Mouse (Mus musculus): ENCODE measurements around the gene Gfer. TPM values are rescaled to one million over a fixed set of nuclear protein-coding genes. Genes with fewer than 3 reads are reported as not detected.
"Not testable (repeated sequence)": the region's sequence is repeated elsewhere in the genome, so short reads cannot be mapped to it uniquely, and the experiment has no call there.

Gfer gene
- polyA plus RNA-seq, 1 experiment from 2014 or later, result 49.5 TPM

- no peaks in the 10 kb centered on the region for H3K27me3 ChIP-seq
- H3K36me3 ChIP-seq, result peaks cover 34% of the 10 kb centered on the region
- no peaks in the 10 kb centered on the region for H3K9me3 ChIP-seq (replicated peaks)
- WGBS, result 83% methylated on average over 7 of the region's 7 CpGs
- peaks cover 35% of the 10 kb centered on the region for H3K4me1 ChIP-seq
- no peak overlapping the region for H3K4me2 ChIP-seq
- no peak overlapping the region for H3K9ac ChIP-seq
- no peak overlapping the region for H3K27ac ChIP-seq
- H3K4me3 ChIP-seq (replicated peaks), result no peak overlapping the region
- no peak for ATAC-seq (replicated peaks; ENCODE audit: low FRiP score)
These were observed 21.7 kb downstream of the Gfer start for GRCm38 (mm10) chr17:24674277-24674676.

- no peaks in the 10 kb centered on the region for H3K27me3 ChIP-seq
- 20% methylated on average over 5 of the region's 5 CpGs for WGBS
- peaks cover 13% of the 10 kb centered on the region for H3K36me3 ChIP-seq
- H3K9ac ChIP-seq, result 0 out of 2 replicates have a peak overlapping the region, but pooled peaks have one; percentile 23
- no peaks in the 10 kb centered on the region for H3K9me3 ChIP-seq (replicated peaks)
- peaks cover 43% of the 10 kb centered on the region for H3K4me1 ChIP-seq
- ATAC-seq (replicated peaks; ENCODE audit: low FRiP score), result no peak
- H3K4me2 ChIP-seq, result peak overlapping the region; percentile 81
- H3K27ac ChIP-seq, result peak overlapping the region; percentile 22; the same call in 1 of the 2 replicates
- peak overlapping the region; percentile 1; the same call in 1 of the 2 replicates for H3K4me3 ChIP-seq (replicated peaks)
These were observed 23.8 kb downstream of the Gfer start for GRCm38 (mm10) chr17:24672141-24672540.

GRCm38 (mm10) chr17:24671346-24671745 is 24.6 kb downstream of the Gfer start:
- H3K9ac ChIP-seq, result peak overlapping the region; percentile 96; the same call in 1 of the 2 replicates
- 63% methylated on average over 5 of the region's 5 CpGs for WGBS
- H3K36me3 ChIP-seq, result peaks cover 5% of the 10 kb centered on the region; the same call in 1 of the 2 replicates
- H3K4me1 ChIP-seq, result peaks cover 43% of the 10 kb centered on the region
- H3K9me3 ChIP-seq (replicated peaks), result no peaks in the 10 kb centered on the region
- peak overlapping the region; percentile 81 for H3K4me2 ChIP-seq
- no peak for ATAC-seq (replicated peaks; ENCODE audit: low FRiP score)
- peak overlapping the region; percentile 22; the same call in 1 of the 2 replicates for H3K27ac ChIP-seq
- H3K4me3 ChIP-seq (replicated peaks), result peak overlapping the region; percentile 95
- no peaks in the 10 kb centered on the region for H3K27me3 ChIP-seq

DNA sequence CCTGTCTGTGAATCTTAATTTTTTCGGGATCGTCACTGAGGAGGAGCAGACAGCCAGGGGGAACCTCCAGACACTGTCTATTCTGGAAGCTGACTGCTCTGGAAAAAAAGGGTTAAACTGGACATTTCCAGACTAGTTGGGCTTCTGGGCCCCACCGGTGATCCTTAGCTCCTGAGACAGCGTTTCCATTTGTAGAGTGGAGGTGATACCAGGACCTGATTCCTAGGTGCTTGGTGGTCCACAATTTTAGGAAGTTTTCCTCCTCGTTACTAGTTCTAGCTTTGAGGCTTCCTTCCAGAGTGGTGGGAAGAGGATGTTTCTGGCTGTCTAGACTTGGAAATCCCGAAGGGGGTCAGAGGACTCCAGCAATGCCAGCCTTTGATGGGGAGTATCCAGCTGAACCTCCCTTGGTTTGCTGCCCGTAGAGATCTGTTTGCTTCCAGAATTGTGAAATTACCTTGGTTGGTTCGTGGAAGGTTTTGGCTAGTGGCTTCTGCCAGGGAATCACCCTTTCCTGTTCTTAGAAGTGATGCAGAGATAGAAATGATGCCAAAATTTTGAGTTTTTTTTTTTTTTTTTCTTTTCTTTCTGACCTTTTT is 25.6 kb downstream of the Gfer start:
- Histone ChIP-seq H3K4me2 (peak overlapping the region; percentile 81), H3K4me3 (replicated peaks) (peak overlapping the region; percentile 95), H3K9ac (peak overlapping the region; percentile 96), H3K27me3 (no peaks in the 10 kb centered on the region), H3K9me3 (replicated peaks) (no peaks in the 10 kb centered on the region), H3K36me3 (0 out of 2 replicates have a peak, but pooled peaks cover 4% of the 10 kb centered on the region), H3K4me1 (peaks cover 39% of the 10 kb centered on the region), H3K27ac (peak overlapping the region; percentile 81)
- WGBS, result 8% methylated on average over 8 of the region's 8 CpGs
- ATAC-seq (replicated peaks; ENCODE audit: low FRiP score), result no peak

GRCm38 (mm10) chr17:24669545-24670245 is 26.3 kb downstream of the Gfer start, which contains the start of gene Zfp598:
Zfp598 (plus strand) TSS chr17:24669687.
- Histone ChIP-seq H3K36me3 (0 out of 2 replicates have a peak, but pooled peaks cover 4% of the 10 kb centered on the region), H3K4me1 (peaks cover 39% of the 10 kb centered on the region), H3K4me2 (peak within 1 kb of the TSS; percentile 81), H3K4me3 (replicated peaks) (peak within 1 kb of the TSS; percentile 95), H3K27ac (peak within 1 kb of the TSS; percentile 81), H3K27me3 (no peaks in the 10 kb centered on the region), H3K9me3 (replicated peaks) (no peaks in the 10 kb centered on the region), H3K9ac (peak within 1 kb of the TSS; percentile 96)
- WGBS, result under 1% methylated on average over 73 of the region's 80 CpGs
- ATAC-seq (replicated peaks; ENCODE audit: low FRiP score), result peak; percentile 97

- Histone ChIP-seq H3K4me1 (peaks cover 39% of the 10 kb centered on the region), H3K4me2 (peak overlapping the region; percentile 81), H3K27ac (peak overlapping the region; percentile 81), H3K4me3 (replicated peaks) (peak overlapping the region; percentile 95), H3K9ac (peak overlapping the region; percentile 96)
- ATAC-seq (replicated peaks; ENCODE audit: low FRiP score), result 0 out of 2 replicates have a peak, but pooled peaks have one; percentile 11
- H3K27me3 ChIP-seq; H3K9me3 ChIP-seq (replicated peaks); H3K36me3 ChIP-seq: not testable (repeated sequence)
- 12% methylated on average over 15 of the region's 15 CpGs for WGBS
These were observed 26.8 kb downstream of the Gfer start for GRCm38 (mm10) chr17:24669214-24669544.

DNA sequence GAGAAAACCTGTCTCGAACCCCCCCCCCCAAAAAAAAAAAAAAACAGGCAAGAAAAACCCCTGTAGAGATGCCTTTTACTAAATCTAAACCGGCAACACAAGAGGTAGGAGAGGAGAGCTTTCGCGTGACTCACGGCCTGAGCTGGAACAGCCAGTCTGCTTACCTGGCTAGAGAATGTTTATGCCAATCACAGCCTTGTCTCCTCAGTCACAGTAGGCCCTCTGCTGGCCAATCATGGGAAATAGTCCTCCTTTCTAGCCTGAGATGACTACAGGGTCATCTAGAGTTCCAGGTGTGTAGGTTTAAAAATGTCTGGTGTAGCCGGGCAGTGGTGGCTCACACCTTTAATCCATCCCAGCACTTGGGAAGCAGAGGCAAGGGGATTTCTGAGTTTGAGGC is 28.5 kb downstream of the Gfer start:
- WGBS, result 29% methylated on average over 6 of the region's 6 CpGs
- peaks cover 31% of the 10 kb centered on the region for H3K4me1 ChIP-seq
- no peak for ATAC-seq (replicated peaks; ENCODE audit: low FRiP score)
- H3K4me2 ChIP-seq, result no peak overlapping the region
- H3K36me3 ChIP-seq, result no peaks in the 10 kb centered on the region
- H3K4me3 ChIP-seq (replicated peaks), result no peak overlapping the region
- H3K9me3 ChIP-seq (replicated peaks), result no peaks in the 10 kb centered on the region
- no peak overlapping the region for H3K9ac ChIP-seq
- no peak overlapping the region for H3K27ac ChIP-seq
- H3K27me3 ChIP-seq, result 0 out of 2 replicates have a peak, but pooled peaks cover 4% of the 10 kb centered on the region

GRCm38 (mm10) chr17:24667011-24667410 is 28.9 kb downstream of the Gfer start:
- H3K9ac ChIP-seq; H3K36me3 ChIP-seq; H3K9me3 ChIP-seq (replicated peaks); H3K27ac ChIP-seq; H3K27me3 ChIP-seq; H3K4me2 ChIP-seq; H3K4me3 ChIP-seq (replicated peaks); ATAC-seq (replicated peaks; ENCODE audit: low FRiP score): not testable (repeated sequence)
- peaks cover 27% of the 10 kb centered on the region for H3K4me1 ChIP-seq
- WGBS, result 69% methylated on average over 7 of the region's 7 CpGs

DNA sequence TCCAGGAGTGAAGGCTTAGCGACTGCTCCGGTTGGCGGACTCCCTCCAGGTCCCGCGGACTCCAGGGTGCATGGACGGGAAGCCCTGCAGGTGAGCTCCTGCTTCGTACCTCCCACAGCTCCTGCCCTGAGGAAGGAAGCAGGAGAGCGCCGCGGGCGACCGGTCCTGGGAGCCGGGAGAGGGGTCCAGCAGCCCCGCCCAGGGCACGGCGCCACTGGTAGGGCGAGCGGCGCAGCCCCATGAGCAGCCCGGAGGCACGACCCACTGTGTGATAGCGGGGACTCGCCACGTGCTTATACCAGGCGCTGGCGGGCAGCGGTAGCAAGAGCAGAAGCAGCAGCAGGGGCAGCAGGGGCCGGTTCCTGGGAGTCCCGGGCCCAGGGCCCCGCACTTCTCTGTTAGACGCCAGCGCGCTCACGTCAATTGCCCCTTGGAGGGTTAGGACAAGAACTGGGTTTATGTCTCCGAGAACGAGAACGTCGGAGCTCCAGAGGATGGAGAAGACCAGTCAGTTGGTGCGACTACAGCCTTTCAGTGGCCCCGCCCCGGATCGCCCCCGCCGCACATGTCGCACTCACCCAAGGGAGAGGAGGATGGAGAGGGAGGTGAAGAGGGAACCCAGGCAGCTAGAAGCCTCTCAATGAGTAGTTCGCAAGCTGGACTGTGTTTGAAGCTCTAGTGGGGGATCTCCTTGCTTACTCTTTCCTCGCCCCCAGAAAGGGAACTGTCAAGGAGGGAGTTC is 37.8 kb downstream of the Gfer start, which contains the start of gene Npw:
TSS of gene Npw (minus strand) at position 441 of the 742 bp plus-strand sequence.
- H3K4me1 ChIP-seq, result peaks cover 19% of the 10 kb centered on the region
- peaks cover 49% of the 10 kb centered on the region for H3K27me3 ChIP-seq
- H3K27ac ChIP-seq, result no peak within 1 kb of the TSS
- H3K9me3 ChIP-seq (replicated peaks), result no peaks in the 10 kb centered on the region
- peak within 1 kb of the TSS; percentile 42 for H3K9ac ChIP-seq
- peak; percentile 60; the same call in 1 of the 2 replicates for ATAC-seq (replicated peaks; ENCODE audit: low FRiP score)
- 2% methylated on average over 47 of the region's 47 CpGs for WGBS
- H3K36me3 ChIP-seq, result no peaks in the 10 kb centered on the region
- peak within 1 kb of the TSS; percentile 46 for H3K4me3 ChIP-seq (replicated peaks)
- H3K4me2 ChIP-seq, result peak within 1 kb of the TSS; percentile 89

DNA sequence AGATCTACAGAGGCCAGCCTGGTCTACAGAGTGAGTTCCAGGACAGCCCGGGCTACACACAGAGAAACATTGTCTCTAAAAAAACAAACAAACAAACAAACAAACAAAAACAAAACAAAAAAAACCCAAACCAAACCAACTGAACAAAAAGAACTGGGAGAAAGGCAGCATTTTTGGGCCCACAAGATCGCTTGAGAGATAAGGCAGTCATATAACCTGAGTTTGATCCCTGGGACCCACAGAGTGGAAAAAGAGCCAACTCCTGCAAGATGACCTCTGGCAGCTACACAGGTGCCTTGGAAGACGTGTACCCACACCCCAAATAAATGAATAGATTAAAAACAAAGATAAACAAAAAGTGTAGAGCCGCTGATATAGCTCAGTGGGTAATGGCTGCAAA is 41.0 kb downstream of the Gfer start:
- Histone ChIP-seq H3K4me3 (replicated peaks) (no peak overlapping the region), H3K9me3 (replicated peaks) (no peaks in the 10 kb centered on the region), H3K27me3 (peaks cover 52% of the 10 kb centered on the region), H3K27ac (no peak overlapping the region), H3K9ac (no peak overlapping the region), H3K36me3 (no peaks in the 10 kb centered on the region), H3K4me1 (peaks cover 28% of the 10 kb centered on the region), H3K4me2 (no peak overlapping the region)
- 67% methylated on average over 4 of the region's 4 CpGs for WGBS
- ATAC-seq (replicated peaks; ENCODE audit: low FRiP score), result no peak

GRCm38 (mm10) chr17:24653967-24654710 is 41.8 kb downstream of the Gfer start:
- Histone ChIP-seq H3K4me2 (peak overlapping the region; percentile 67), H3K4me1 (peaks cover 36% of the 10 kb centered on the region), H3K27me3 (peaks cover 43% of the 10 kb centered on the region), H3K27ac (no peak overlapping the region), H3K36me3 (no peaks in the 10 kb centered on the region), H3K9ac (peak overlapping the region; percentile 25; the same call in 1 of the 2 replicates), H3K9me3 (replicated peaks) (no peaks in the 10 kb centered on the region), H3K4me3 (replicated peaks) (peak overlapping the region; percentile 38)
- ATAC-seq (replicated peaks; ENCODE audit: low FRiP score), result 0 out of 2 replicates have a peak, but pooled peaks have one; percentile 15
- 5% methylated on average over 19 of the region's 19 CpGs for WGBS
